Mouse (Mus musculus) embryonic facial prominence, embryonic 13.5 days (tissue): ENCODE measurements around the gene Pot1b. TPM values are rescaled to one million over a fixed set of nuclear protein-coding genes. Genes with fewer than 3 reads are reported as not detected.

Source experiments
- ATAC-seq: fragments of 200-750 bp; cut with Nextera tagmentation; 2 replicates; pipeline ENCODE4 v1.8.0; 2017; ENCODE audit warnings: low read depth; ENCODE audit not compliant: insufficient number of reproducible peaks, insufficient read depth, low FRiP score, low TSS enrichment
- H3K27ac ChIP-seq: fragments of 300-500 bp; sonication (generic); 2 replicates; pipeline ENCODE4 v1.5.1; 2015; ENCODE audit warnings: moderate library complexity, mild to moderate bottlenecking, inconsistent platforms
- H3K27me3 ChIP-seq: fragments of 300-500 bp; sonication (generic); 2 replicates; pipeline ENCODE4 v1.6.1; 2015; ENCODE audit warnings: mild to moderate bottlenecking, inconsistent platforms
- H3K36me3 ChIP-seq: fragments of 300-500 bp; sonication (generic); 2 replicates; pipeline ENCODE4 v1.6.1; 2015; ENCODE audit warnings: mild to moderate bottlenecking, inconsistent platforms
- H3K4me1 ChIP-seq: fragments of 300-500 bp; sonication (generic); 2 replicates; pipeline ENCODE4 v1.6.1; 2015; ENCODE audit warnings: inconsistent platforms
- H3K4me2 ChIP-seq: fragments of 300-500 bp; sonication (generic); 2 replicates; pipeline ENCODE4 v1.6.1; 2015; ENCODE audit warnings: moderate library complexity, mild to moderate bottlenecking, inconsistent platforms
- H3K4me3 ChIP-seq: fragments of 300-500 bp; sonication (generic); 2 replicates; pipeline ENCODE4 v1.5.1; 2015; ENCODE audit warnings: mild to moderate bottlenecking, inconsistent platforms
- H3K9ac ChIP-seq: fragments of 300-500 bp; sonication (generic); 2 replicates; pipeline ENCODE4 v1.6.1; 2015; ENCODE audit warnings: mild to moderate bottlenecking, inconsistent platforms
- H3K9me3 ChIP-seq: fragments of 300-500 bp; sonication (generic); 2 replicates; pipeline ENCODE4 v1.6.1; 2016; ENCODE audit warnings: inconsistent platforms
- whole genome bisulfite sequencing: fragments of 180-500 bp; shearing (Covaris S2); methylation state at CpG from one replicate; pipeline ENCODE4 v1.1.7; 2015; ENCODE audit warnings: mixed read lengths; 5-methylcytosine and 5-hydroxymethylcytosine counted together
- polyA plus RNA-seq: library from polyadenylated mRNA; unstranded; fragments of >200 nt; fragmentation: Nextera tagmentation; extraction: Ambion mirVana; gene quantifications from 2 replicates; pipeline ENCODE4 v1.2.1, GENCODE M21; 2015

The Pot1b gene
- 14.9 and 15.4 TPM in 2 replicates for polyA plus RNA-seq

DNA sequence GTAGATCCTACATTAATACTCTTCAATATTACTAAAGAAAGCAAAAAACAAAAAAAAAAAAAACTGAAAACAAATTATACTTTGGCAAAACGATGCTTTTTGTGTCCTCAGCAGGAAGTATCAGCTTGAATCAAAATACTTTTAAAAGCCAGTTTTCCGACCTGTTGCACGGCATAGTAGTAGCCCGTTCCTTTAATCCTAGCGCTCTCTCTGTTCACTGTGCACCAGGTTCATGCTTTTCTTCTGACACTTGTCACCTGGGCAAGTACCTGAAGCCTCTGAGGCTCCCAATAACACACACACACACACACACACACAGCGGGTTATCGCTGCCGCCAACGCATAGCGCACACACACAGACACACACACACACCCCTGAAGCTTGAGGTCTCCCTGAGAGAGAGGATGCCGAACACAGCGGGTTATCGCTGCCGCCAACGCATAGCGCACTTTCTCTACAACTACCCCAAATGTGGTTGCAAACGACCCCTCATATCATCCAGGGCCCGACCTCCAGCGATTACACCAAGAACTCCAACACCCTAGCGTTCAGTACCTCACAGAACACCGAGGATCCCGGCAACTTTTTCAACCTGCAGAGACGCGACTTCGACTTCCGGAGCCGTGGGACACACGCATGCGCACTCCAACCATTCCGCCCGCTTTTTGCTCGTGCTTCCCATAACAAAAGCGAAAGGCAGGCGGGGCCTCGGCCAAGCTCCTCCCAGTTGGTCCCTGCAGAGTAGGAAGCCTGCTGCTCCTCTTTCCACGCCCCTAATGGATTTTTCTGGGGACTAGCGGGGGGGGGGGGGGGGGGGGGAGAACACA lies at the start of gene Pot1b:
Pot1b (minus strand) TSS at position 645 of the 828 bp plus-strand sequence.
- Histone ChIP-seq H3K4me1 (no peaks in the 10 kb centered on the region), H3K9me3 (no peaks in the 10 kb centered on the region), H3K36me3 (peaks cover 14% of the 10 kb centered on the region), H3K9ac (peak within 1 kb of the TSS; percentile 76), H3K27me3 (no peaks in the 10 kb centered on the region), H3K27ac (peak within 1 kb of the TSS; percentile 13; the same call in 1 of the 2 replicates), H3K4me3 (peak within 1 kb of the TSS; percentile 67), H3K4me2 (peak within 1 kb of the TSS; percentile 73)
- WGBS, result under 1% methylated on average over 37 of the region's 37 CpGs
- ATAC-seq, result peak; percentile 94

DNA sequence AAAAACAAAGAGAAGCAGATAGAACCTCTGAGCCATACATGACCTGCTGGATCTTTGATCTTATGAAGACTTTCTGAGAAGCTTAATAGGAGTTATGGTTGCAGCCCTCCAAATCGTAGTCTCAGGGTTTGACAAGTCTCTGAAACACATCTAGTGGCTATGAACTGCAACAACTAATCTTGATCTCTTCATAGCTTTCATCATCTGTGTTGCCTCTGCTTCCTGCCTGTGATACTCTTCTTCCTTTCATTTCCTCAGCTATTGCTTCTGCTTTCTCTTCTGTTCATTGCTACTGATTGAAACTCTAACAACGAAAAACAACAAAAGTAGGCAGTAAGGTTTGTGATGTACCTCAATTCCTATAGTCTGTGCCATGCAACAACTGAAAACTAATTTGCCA lies 38.7 kb upstream of the Pot1b start:
- Histone ChIP-seq H3K27ac (no peak overlapping the region), H3K9me3 (no peaks in the 10 kb centered on the region), H3K27me3 (no peaks in the 10 kb centered on the region), H3K36me3 (no peaks in the 10 kb centered on the region), H3K4me2 (no peak overlapping the region), H3K4me1 (no peaks in the 10 kb centered on the region), H3K4me3 (no peak overlapping the region), H3K9ac (no peak overlapping the region)
- no peak for ATAC-seq
- 75% methylated on average over 2 of the region's 2 CpGs for WGBS

GRCm38 (mm10) chr17:55749786-55750185 lies 37.4 kb upstream of the Pot1b start, which contains the start of gene Adgre4:
Gene Adgre4 (plus strand): TSS chr17:55749984.
- ATAC-seq, result no peak
- Histone ChIP-seq H3K4me1 (no peaks in the 10 kb centered on the region), H3K4me2 (no peak within 1 kb of the TSS), H3K36me3 (no peaks in the 10 kb centered on the region), H3K27ac (no peak within 1 kb of the TSS), H3K4me3 (no peak within 1 kb of the TSS), H3K27me3 (no peaks in the 10 kb centered on the region), H3K9me3 (no peaks in the 10 kb centered on the region), H3K9ac (no peak within 1 kb of the TSS)
- WGBS, result 68% methylated on average over 2 of the region's 2 CpGs

DNA sequence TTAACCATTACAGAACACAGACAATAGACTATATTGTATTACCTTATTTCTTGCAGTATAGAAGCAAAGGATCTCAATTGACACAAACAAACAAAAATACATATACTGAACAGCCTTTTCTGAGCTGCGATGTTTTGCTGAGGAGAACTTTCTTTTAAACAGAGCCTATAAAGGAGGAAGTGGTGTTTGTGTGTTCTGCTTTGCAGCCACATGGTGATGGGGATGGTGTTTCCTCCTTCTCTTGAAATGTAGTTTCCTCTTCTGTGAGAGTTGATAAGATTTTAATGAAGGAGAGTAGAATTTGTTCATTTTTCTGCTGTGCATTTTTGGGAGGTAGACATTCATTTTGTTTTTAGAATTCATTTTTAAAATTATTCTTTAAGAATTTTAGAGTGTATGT lies 24.2 kb upstream of the Pot1b start:
- ATAC-seq, result no peak
- H3K4me2 ChIP-seq, result no peak overlapping the region
- 85% methylated on average over 1 of the region's 1 CpGs for WGBS

DNA sequence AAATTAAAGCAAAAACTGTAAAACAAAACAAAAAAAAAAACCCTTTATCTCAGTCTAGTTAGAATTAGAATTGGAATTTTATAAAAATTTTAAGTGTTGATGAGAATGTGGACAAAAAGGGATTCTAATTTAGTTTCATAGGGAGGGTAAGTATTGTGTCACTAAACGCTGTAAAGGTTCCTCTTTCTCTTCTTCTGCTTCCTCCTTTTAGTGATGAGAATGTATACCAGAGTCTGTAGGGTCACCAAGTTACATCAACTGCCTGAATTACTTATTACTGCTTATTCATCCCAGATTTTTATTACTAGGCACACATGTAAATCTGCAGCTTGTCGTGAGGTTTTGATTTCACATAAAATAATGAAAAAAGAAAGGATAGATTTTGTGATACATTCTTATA lies 13.8 kb upstream of the Pot1b start:
- no peaks in the 10 kb centered on the region for H3K9me3 ChIP-seq
- no peak overlapping the region for H3K27ac ChIP-seq
- no peak overlapping the region for H3K9ac ChIP-seq
- 56% methylated on average over 2 of the region's 2 CpGs for WGBS
- H3K4me3 ChIP-seq, result no peak overlapping the region
- no peaks in the 10 kb centered on the region for H3K36me3 ChIP-seq
- ATAC-seq, result no peak
- H3K4me1 ChIP-seq, result no peaks in the 10 kb centered on the region
- H3K4me2 ChIP-seq, result no peak overlapping the region
- H3K27me3 ChIP-seq, result no peaks in the 10 kb centered on the region

More for the DNA sequence above, 24.2 kb upstream of the Pot1b start:
- no peaks in the 10 kb centered on the region for H3K27me3 ChIP-seq
- H3K9ac ChIP-seq, result no peak overlapping the region
- H3K36me3 ChIP-seq, result no peaks in the 10 kb centered on the region
- H3K9me3 ChIP-seq, result no peaks in the 10 kb centered on the region
- no peak overlapping the region for H3K4me3 ChIP-seq
- H3K4me1 ChIP-seq, result no peaks in the 10 kb centered on the region
- H3K27ac ChIP-seq, result no peak overlapping the region

DNA sequence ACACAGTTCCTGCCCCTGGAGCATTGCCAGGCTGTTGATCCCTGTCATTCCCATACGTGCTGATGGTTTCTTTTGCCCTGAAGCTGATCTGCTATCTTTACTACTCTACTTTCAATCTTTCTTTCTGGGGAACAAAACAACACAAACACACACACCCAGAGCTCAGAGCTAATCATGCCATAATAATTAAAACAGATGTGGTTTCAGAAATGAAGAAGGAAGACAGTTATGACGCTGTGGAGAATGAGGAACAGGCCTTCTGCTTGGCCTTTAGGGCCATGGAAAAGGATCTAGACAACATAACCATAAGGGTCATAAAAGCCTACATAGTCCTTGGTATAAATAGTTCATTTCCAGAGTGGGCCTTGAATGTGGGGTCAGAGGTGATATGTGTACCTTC lies 9.8 kb upstream of the Pot1b start:
- Histone ChIP-seq H3K9me3 (no peaks in the 10 kb centered on the region), H3K9ac (no peak overlapping the region), H3K4me2 (no peak overlapping the region), H3K36me3 (no peaks in the 10 kb centered on the region), H3K27me3 (no peaks in the 10 kb centered on the region), H3K27ac (no peak overlapping the region), H3K4me1 (no peaks in the 10 kb centered on the region), H3K4me3 (no peak overlapping the region)
- ATAC-seq, result no peak
- 61% methylated on average over 2 of the region's 2 CpGs for WGBS

DNA sequence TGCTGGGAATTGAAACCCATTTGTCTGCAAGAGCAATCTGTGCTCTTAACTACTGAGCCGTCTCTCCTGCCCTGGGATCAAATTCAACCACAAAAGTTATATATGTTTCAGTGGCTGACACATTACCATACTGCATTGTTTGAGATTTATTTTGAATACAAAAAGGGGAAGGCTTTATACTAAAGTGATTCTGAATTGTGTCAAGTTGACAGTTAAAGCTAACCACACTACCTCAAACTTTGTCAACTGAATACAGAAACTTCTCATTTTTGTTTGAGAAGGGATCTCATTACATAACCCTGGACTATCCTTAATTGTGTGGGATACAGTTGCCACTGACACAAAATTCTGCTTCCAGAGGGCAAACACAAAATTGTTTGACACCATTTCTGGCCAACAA lies 8.8 kb upstream of the Pot1b start:
- no peak overlapping the region for H3K9ac ChIP-seq
- no peaks in the 10 kb centered on the region for H3K36me3 ChIP-seq
- no peak overlapping the region for H3K4me2 ChIP-seq
- ATAC-seq, result no peak
- no peaks in the 10 kb centered on the region for H3K27me3 ChIP-seq
- H3K4me3 ChIP-seq, result no peak overlapping the region
- no peaks in the 10 kb centered on the region for H3K4me1 ChIP-seq
- WGBS, result 27% methylated on average over 1 of the region's 1 CpGs
- H3K27ac ChIP-seq, result no peak overlapping the region
- H3K9me3 ChIP-seq, result no peaks in the 10 kb centered on the region

DNA sequence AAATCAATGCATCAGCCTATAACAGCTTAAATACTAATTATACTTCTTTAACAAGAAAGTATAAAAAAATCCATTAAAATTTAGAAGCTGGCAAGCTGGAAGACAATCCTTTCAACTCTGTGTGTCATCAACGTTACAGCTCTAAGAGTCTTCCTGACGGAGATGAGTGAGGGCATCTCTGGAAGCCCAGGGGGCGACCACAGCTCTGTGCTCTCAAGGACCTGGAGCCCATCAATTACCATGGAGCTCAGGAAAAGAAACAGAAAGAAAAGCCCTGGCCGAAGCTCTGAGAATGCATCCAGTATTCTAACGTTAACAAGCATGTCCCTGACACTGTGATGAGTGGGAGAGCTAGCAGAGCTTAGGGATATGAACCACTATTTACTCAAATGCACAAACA lies 9.6 kb downstream of the Pot1b start:
- Histone ChIP-seq H3K36me3 (peaks cover 29% of the 10 kb centered on the region), H3K9ac (no peak overlapping the region), H3K27ac (no peak overlapping the region), H3K4me3 (no peak overlapping the region), H3K27me3 (no peaks in the 10 kb centered on the region), H3K4me1 (no peaks in the 10 kb centered on the region), H3K4me2 (no peak overlapping the region), H3K9me3 (no peaks in the 10 kb centered on the region)
- no peak for ATAC-seq
- WGBS, result 78% methylated on average over 5 of the region's 5 CpGs

DNA sequence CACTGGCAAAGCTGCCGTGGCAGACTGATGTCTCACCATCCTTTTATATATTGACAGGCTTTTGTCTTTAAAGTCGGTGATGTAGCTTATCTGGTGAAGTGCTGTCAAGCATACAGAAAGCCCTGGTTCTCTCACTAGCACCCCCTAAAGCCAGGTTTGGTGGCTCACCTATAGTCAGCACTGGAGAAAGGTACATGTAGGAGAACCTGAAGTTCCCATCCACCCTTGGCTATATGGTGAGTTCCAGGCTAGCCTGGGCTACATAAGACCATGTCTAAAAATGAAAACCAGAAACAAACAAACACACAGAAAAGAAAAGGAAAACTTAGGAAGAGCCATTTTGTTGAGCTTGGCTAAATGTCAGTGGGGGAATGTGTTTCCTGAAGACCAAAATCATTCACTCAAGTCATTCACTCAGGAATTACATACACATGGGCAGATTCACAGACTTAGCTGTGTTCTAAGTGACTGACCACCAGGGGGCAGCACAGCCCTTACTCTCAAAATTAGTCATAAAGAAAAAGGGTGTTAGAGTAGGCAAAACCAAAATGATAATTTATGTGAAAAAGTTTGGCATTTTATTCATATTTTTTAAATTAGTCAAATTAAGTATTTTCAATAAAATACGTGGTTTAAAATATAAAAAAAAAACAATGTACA lies 10.1 kb downstream of the Pot1b start:
- H3K4me1 ChIP-seq, result no peaks in the 10 kb centered on the region
- no peak overlapping the region for H3K4me3 ChIP-seq
- WGBS, result 65% methylated on average over 3 of the region's 3 CpGs
- H3K36me3 ChIP-seq, result peaks cover 34% of the 10 kb centered on the region
- H3K4me2 ChIP-seq, result no peak overlapping the region
- no peak overlapping the region for H3K9ac ChIP-seq
- no peaks in the 10 kb centered on the region for H3K9me3 ChIP-seq
- ATAC-seq, result no peak
- no peak overlapping the region for H3K27ac ChIP-seq
- no peaks in the 10 kb centered on the region for H3K27me3 ChIP-seq

- no peak overlapping the region for H3K27ac ChIP-seq
- no peak overlapping the region for H3K9ac ChIP-seq
- peaks cover 32% of the 10 kb centered on the region for H3K36me3 ChIP-seq
- no peak for ATAC-seq
- no peak overlapping the region for H3K4me3 ChIP-seq
- WGBS, result 84% methylated on average over 2 of the region's 2 CpGs
- no peaks in the 10 kb centered on the region for H3K4me1 ChIP-seq
- H3K4me2 ChIP-seq, result no peak overlapping the region
- no peaks in the 10 kb centered on the region for H3K9me3 ChIP-seq
- H3K27me3 ChIP-seq, result no peaks in the 10 kb centered on the region
Measured at GRCm38 (mm10) chr17:55699388-55699787, 13.0 kb downstream of the Pot1b start.

GRCm38 (mm10) chr17:55661099-55661498 lies 51.3 kb downstream of the Pot1b start:
- no peak for ATAC-seq
- H3K9ac ChIP-seq, result no peak overlapping the region
- no peak overlapping the region for H3K27ac ChIP-seq
- H3K36me3 ChIP-seq, result peaks cover 36% of the 10 kb centered on the region
- H3K27me3 ChIP-seq, result no peaks in the 10 kb centered on the region
- no peak overlapping the region for H3K4me3 ChIP-seq
- 80% methylated on average over 2 of the region's 2 CpGs for WGBS
- H3K4me1 ChIP-seq, result no peaks in the 10 kb centered on the region
- no peaks in the 10 kb centered on the region for H3K9me3 ChIP-seq
- no peak overlapping the region for H3K4me2 ChIP-seq

DNA sequence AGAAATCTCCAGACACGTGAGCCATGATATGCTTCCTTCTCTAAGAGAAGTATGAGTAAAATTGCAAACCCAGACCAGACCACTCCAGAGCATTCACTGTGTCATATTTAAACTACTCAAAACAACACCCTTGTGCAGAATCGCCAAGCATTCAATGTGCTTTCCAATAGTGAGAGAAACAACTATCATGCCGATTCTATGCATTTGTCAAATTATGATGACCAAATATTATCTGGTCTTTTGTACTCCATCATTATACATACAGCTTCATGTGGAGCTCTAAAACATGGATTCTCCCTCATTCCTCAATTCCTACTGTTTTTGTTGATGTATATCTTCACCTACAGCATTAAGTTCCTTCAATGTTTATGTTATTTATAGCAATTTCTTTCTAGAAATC lies 87.3 kb downstream of the Pot1b start, which contains the start of gene Vmn2r118:
Vmn2r118 (minus strand) TSS at position 101 of the 400 bp plus-strand sequence.
- H3K4me1 ChIP-seq, result no peaks in the 10 kb centered on the region
- H3K9me3 ChIP-seq, result no peaks in the 10 kb centered on the region
- WGBS, result 86% methylated on average over 3 of the region's 3 CpGs
- no peak for ATAC-seq
- H3K27me3 ChIP-seq, result no peaks in the 10 kb centered on the region
- H3K36me3 ChIP-seq, result no peaks in the 10 kb centered on the region
- H3K27ac ChIP-seq, result no peak within 1 kb of the TSS
- H3K4me2 ChIP-seq, result no peak within 1 kb of the TSS
- H3K9ac ChIP-seq, result no peak within 1 kb of the TSS
- no peak within 1 kb of the TSS for H3K4me3 ChIP-seq
